Mouse (Mus musculus): ENCODE results near the gene Cnot8.
"Not testable (repeated sequence)": the region's sequence is repeated elsewhere in the genome, so short reads cannot be mapped to it uniquely, and the experiment has no call there.

The Cnot8 gene

GRCm38 (mm10) chr11:58097621-58098365 lies 6.2 kb upstream of the Cnot8 start:
- DNase-seq (ENCODE audit: low read depth, low spot score) = peak; percentile 61
- H3K27me3 ChIP-seq (ENCODE audit: control insufficient read depth, insufficient read depth, low read length, poor library complexity, severe bottlenecking) = no peaks in the 10 kb centered on the region
- no peaks in the 10 kb centered on the region for H3K36me3 ChIP-seq (ENCODE audit: control insufficient read depth, insufficient read depth, low read length, poor library complexity, severe bottlenecking)

- peak; percentile 60 for DNase-seq (ENCODE audit: low read depth, low spot score)
- not testable (repeated sequence) for H3K36me3 ChIP-seq (ENCODE audit: control insufficient read depth, insufficient read depth, low read length, poor library complexity, severe bottlenecking); H3K27me3 ChIP-seq (ENCODE audit: control insufficient read depth, insufficient read depth, low read length, poor library complexity, severe bottlenecking)
These were observed 5.6 kb upstream of the Cnot8 start for GRCm38 (mm10) chr11:58098366-58098720.

- H3K27me3 ChIP-seq (ENCODE audit: control insufficient read depth, insufficient read depth, low read length, poor library complexity, severe bottlenecking) = no peaks in the 10 kb centered on the region
- no peak for DNase-seq (ENCODE audit: low read depth, low spot score)
- no peaks in the 10 kb centered on the region for H3K36me3 ChIP-seq (ENCODE audit: control insufficient read depth, insufficient read depth, low read length, poor library complexity, severe bottlenecking)
These were observed 3.9 kb upstream of the Cnot8 start for GRCm38 (mm10) chr11:58100006-58100405.

DNA sequence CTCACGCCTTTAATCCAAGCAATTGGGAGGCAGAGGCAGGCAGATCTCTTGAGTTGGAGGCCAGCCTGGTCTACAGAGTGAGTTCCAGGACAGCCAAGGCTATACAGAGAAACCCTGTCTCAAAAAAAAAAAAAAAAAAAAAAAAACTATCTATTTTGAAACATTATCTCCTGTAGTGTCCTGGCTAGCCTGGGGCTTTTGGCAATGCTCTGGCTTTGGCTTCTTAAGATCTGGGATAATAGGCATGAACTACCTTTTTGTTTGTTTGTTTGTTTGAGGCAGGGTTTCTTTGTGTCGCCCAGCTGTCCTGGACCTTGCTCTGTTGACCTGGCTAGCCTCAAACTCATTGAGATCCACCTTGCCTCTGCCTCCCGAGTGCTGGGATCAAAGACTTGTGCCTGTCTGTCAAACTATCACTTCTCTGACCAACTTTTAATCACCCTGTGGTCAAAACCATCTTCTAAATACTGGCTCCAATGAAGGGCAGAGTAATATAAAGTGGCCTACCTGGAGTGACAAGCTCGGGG lies 2.7 kb upstream of the Cnot8 start:
- no peak for DNase-seq (ENCODE audit: low read depth, low spot score)
- H3K36me3 ChIP-seq (ENCODE audit: control insufficient read depth, insufficient read depth, low read length, poor library complexity, severe bottlenecking) = no peaks in the 10 kb centered on the region
- no peaks in the 10 kb centered on the region for H3K27me3 ChIP-seq (ENCODE audit: control insufficient read depth, insufficient read depth, low read length, poor library complexity, severe bottlenecking)

DNA sequence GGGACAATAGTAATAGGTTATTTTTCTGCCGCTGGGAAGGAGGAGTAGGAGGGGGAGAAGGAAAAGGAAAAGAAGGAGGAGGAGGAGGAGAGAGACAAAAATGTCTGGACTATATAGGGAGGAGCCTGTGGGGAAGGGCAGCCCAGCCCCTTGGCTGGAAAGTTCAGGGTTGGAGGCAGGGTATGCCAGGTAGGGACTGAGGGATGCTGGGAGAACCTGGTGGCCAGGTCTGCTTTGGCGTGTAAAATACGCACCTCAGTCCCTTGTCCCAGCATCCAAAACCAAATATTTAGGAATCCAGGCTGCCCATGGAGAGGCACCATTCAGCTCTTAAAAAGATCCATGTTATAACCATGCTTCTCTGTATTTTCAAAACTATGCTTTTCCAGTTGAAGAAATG lies 1.8 kb upstream of the Cnot8 start:
- Histone ChIP-seq H3K36me3 (ENCODE audit: control insufficient read depth, insufficient read depth, low read length, poor library complexity, severe bottlenecking) (no peaks in the 10 kb centered on the region; the same call in 1 of the 2 replicates), H3K27me3 (ENCODE audit: control insufficient read depth, insufficient read depth, low read length, poor library complexity, severe bottlenecking) (no peaks in the 10 kb centered on the region)
- DNase-seq (ENCODE audit: low read depth, low spot score) = no peak

GRCm38 (mm10) chr11:58102581-58103343 lies 1.2 kb upstream of the Cnot8 start:
- DNase-seq (ENCODE audit: low read depth, low spot score) = peak; percentile 88
- Histone ChIP-seq H3K36me3 (ENCODE audit: control insufficient read depth, insufficient read depth, low read length, poor library complexity, severe bottlenecking) (no peaks in the 10 kb centered on the region; the same call in 1 of the 2 replicates), H3K27me3 (ENCODE audit: control insufficient read depth, insufficient read depth, low read length, poor library complexity, severe bottlenecking) (no peaks in the 10 kb centered on the region)

DNA sequence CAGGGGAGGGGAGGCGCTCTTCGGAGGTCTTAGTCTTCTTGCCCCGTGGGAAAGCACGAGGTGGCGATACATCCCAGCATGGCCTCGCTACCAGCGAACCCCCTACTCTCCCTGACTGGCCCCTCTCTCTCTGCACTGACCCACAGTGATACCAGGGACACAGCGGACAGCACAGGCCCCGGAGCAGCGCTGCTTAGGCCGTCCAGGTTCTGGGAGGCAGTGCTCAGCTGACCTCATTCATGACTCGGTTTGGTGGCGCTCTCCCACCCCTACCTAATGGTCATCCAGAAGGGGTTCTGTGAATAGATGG lies 654 bp upstream of the Cnot8 start:
- no peaks in the 10 kb centered on the region for H3K27me3 ChIP-seq (ENCODE audit: control insufficient read depth, insufficient read depth, low read length, poor library complexity, severe bottlenecking)
- DNase-seq (ENCODE audit: low read depth, low spot score) = no peak

GRCm38 (mm10) chr11:58104351-58104791 lies 418 bp downstream of the Cnot8 start:
- peak; percentile 66 for DNase-seq (ENCODE audit: low read depth, low spot score)
- Histone ChIP-seq H3K36me3 (ENCODE audit: control insufficient read depth, insufficient read depth, low read length, poor library complexity, severe bottlenecking) (no peaks in the 10 kb centered on the region; the same call in 1 of the 2 replicates), H3K27me3 (ENCODE audit: control insufficient read depth, insufficient read depth, low read length, poor library complexity, severe bottlenecking) (no peaks in the 10 kb centered on the region)

More for the DNA sequence above, 654 bp upstream of the Cnot8 start:
- H3K36me3 ChIP-seq (ENCODE audit: control insufficient read depth, insufficient read depth, low read length, poor library complexity, severe bottlenecking) = no peaks in the 10 kb centered on the region; the same call in 1 of the 2 replicates

- DNase-seq (ENCODE audit: low read depth, low spot score) = no peak
- H3K27me3 ChIP-seq (ENCODE audit: control insufficient read depth, insufficient read depth, low read length, poor library complexity, severe bottlenecking) = no peaks in the 10 kb centered on the region
- peaks cover 2% of the 10 kb centered on the region for H3K36me3 ChIP-seq (ENCODE audit: control insufficient read depth, insufficient read depth, low read length, poor library complexity, severe bottlenecking)
These were observed 3.1 kb downstream of the Cnot8 start for GRCm38 (mm10) chr11:58107009-58107408.

- Histone ChIP-seq H3K27me3 (ENCODE audit: control insufficient read depth, insufficient read depth, low read length, poor library complexity, severe bottlenecking) (no peaks in the 10 kb centered on the region), H3K36me3 (ENCODE audit: control insufficient read depth, insufficient read depth, low read length, poor library complexity, severe bottlenecking) (peaks cover 2% of the 10 kb centered on the region)
- DNase-seq (ENCODE audit: low read depth, low spot score) = no peak
These were observed 3.8 kb downstream of the Cnot8 start for GRCm38 (mm10) chr11:58107664-58108337.

DNA sequence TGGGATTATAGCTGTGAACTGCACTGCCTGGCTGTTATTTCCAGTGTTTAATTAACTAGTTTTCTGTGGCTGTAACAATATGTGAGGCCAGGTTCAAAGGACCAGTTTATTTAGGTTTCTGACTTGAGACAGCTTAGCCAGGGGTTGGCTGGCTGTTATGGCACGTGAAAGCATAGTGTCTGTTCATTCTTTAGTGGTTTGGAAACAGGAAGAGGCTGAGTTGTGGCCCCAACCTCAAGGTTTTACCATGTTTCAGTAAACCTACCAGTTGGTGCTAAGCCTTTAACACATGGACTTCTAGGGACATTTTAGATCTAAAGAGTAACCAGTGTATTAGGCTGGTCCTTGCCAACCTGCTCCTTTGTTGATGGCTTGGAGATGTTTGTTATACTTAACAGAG lies 12.6 kb downstream of the Cnot8 start:
- DNase-seq (ENCODE audit: low read depth, low spot score) = no peak
- Histone ChIP-seq H3K27me3 (ENCODE audit: control insufficient read depth, insufficient read depth, low read length, poor library complexity, severe bottlenecking) (no peaks in the 10 kb centered on the region), H3K36me3 (ENCODE audit: control insufficient read depth, insufficient read depth, low read length, poor library complexity, severe bottlenecking) (peaks cover 22% of the 10 kb centered on the region)

GRCm38 (mm10) chr11:58117044-58117652 lies 13.2 kb downstream of the Cnot8 start:
- no peak for DNase-seq (ENCODE audit: low read depth, low spot score)
- H3K27me3 ChIP-seq (ENCODE audit: control insufficient read depth, insufficient read depth, low read length, poor library complexity, severe bottlenecking) = no peaks in the 10 kb centered on the region
- peaks cover 19% of the 10 kb centered on the region for H3K36me3 ChIP-seq (ENCODE audit: control insufficient read depth, insufficient read depth, low read length, poor library complexity, severe bottlenecking)

GRCm38 (mm10) chr11:58120655-58121054 lies 16.7 kb downstream of the Cnot8 start:
- no peak for DNase-seq (ENCODE audit: low read depth, low spot score)
- no peaks in the 10 kb centered on the region for H3K27me3 ChIP-seq (ENCODE audit: control insufficient read depth, insufficient read depth, low read length, poor library complexity, severe bottlenecking)
- peaks cover 11% of the 10 kb centered on the region for H3K36me3 ChIP-seq (ENCODE audit: control insufficient read depth, insufficient read depth, low read length, poor library complexity, severe bottlenecking)

- no peak for DNase-seq (ENCODE audit: low read depth, low spot score)
- H3K27me3 ChIP-seq (ENCODE audit: control insufficient read depth, insufficient read depth, low read length, poor library complexity, severe bottlenecking) = no peaks in the 10 kb centered on the region
- peaks cover 9% of the 10 kb centered on the region for H3K36me3 ChIP-seq (ENCODE audit: control insufficient read depth, insufficient read depth, low read length, poor library complexity, severe bottlenecking)
These were observed 17.4 kb downstream of the Cnot8 start for GRCm38 (mm10) chr11:58121351-58121750.
